ENCODE assay signal across 14 mouse cellular contexts in genomic region chr4:141669898-141670712, GRCm38 (mm10). TPM values are rescaled to one million over a fixed set of nuclear protein-coding genes. Genes with fewer than 3 reads are reported as not detected.
A peak's percentile ranks its signal among the peaks of the same experiment; 100 is the strongest.
DNase-seq lines count a peak whose midpoint lies in the region; ATAC-seq and TF ChIP-seq lines count a peak whose summit lies in the region.
"Had no signal": no experiment of that assay in that cellular context is flagged by ENCODE, and none has a peak within 500 bp of the region (broad histone marks: within the 10 kb centered on the region; RNA-seq: fewer than 3 reads in every experiment).

No protein-coding gene starts in this region.

- H3K4me2 ChIP-seq in lung, embryonic 14.5 days, result no peak overlapping the region
- H3K4me2 ChIP-seq in hindbrain, embryonic 14.5 days (replicated peaks), result no peak overlapping the region
- H3K4me2 ChIP-seq: limb, embryonic 13.5 days had no signal

- no peaks in the 10 kb centered on the region for H3K36me3 ChIP-seq in lung, embryonic 14.5 days (ENCODE audit: insufficient read depth)
- no peaks in the 10 kb centered on the region for H3K36me3 ChIP-seq in hindbrain, embryonic 14.5 days (replicated peaks; ENCODE audit: control insufficient read depth, insufficient read depth)
- H3K36me3 ChIP-seq: limb, embryonic 13.5 days had no signal

- H3K27ac ChIP-seq in lung, embryonic 14.5 days (ENCODE audit: low read depth), result no peak overlapping the region
- no peak overlapping the region for H3K27ac ChIP-seq in hindbrain, embryonic 14.5 days
- H3K27ac ChIP-seq: limb, embryonic 13.5 days had no signal

- TF ChIP-seq CTCF in lung, embryonic 14.5 days (IDR thresholded peaks at IDR 0.05; ENCODE audit: low read depth), result no peak

- no peak overlapping the region for H3K9ac ChIP-seq in lung, embryonic 14.5 days
- no peak overlapping the region for H3K9ac ChIP-seq in hindbrain, embryonic 14.5 days
- H3K9ac ChIP-seq: limb, embryonic 13.5 days had no signal

- H3K4me3 ChIP-seq in lung, embryonic 14.5 days (ENCODE audit: low read depth, low read length), result no peak overlapping the region
- no peak overlapping the region for H3K4me3 ChIP-seq in hindbrain, embryonic 14.5 days (replicated peaks; ENCODE audit: low read length)
- H3K4me3 ChIP-seq: limb, embryonic 13.5 days had no signal

- peak; percentile 81 to 90 for DNase-seq in adrenal gland, adult (ENCODE audit: inconsistent age in 2 of 2, low spot score in 1 of 2)
- no peak for DNase-seq in adrenal gland, postnatal 4 days (ENCODE audit: low spot score in 2 of 2)
- DNase-seq in urinary bladder, postnatal 14 days (ENCODE audit: low spot score), result peak; percentile 41
- no peak for DNase-seq in urinary bladder, adult 2 months (ENCODE audit: low spot score)
- peak; percentile 54 for DNase-seq in lung, embryonic 14.5 days
- DNase-seq in thymus, adult 18-20 months, result no peak
- DNase-seq in hindbrain, embryonic 14.5 days (ENCODE audit: low spot score), result no peak
- no peak for DNase-seq in MN1 (ENCODE audit: low spot score)
- DNase-seq: kidney, postnatal 25 days; right cerebral cortex, postnatal 14 days had no signal

- no peak for ATAC-seq in lung, embryonic 14.5 days (ENCODE audit: insufficient read depth)
- no peak for ATAC-seq in hindbrain, embryonic 14.5 days (ENCODE audit: low FRiP score)
- ATAC-seq: forebrain, embryonic 16.5 days had no signal

- H3K9me3 ChIP-seq in lung, embryonic 14.5 days (ENCODE audit: low read depth, low read length), result no peaks in the 10 kb centered on the region
- H3K9me3 ChIP-seq in hindbrain, embryonic 14.5 days (ENCODE audit: control insufficient read depth, low read length), result no peaks in the 10 kb centered on the region
- H3K9me3 ChIP-seq: limb, embryonic 13.5 days had no signal

- H3K27me3 ChIP-seq in lung, embryonic 14.5 days (ENCODE audit: insufficient read depth, low read length), result no peaks in the 10 kb centered on the region
- H3K27me3 ChIP-seq in hindbrain, embryonic 14.5 days (ENCODE audit: control insufficient read depth, insufficient read depth, low read length), result no peaks in the 10 kb centered on the region
- H3K27me3 ChIP-seq: limb, embryonic 13.5 days had no signal

- WGBS in lung, embryonic 14.5 days, result 72% methylated on average over 18 of the region's 18 CpGs
- WGBS in hindbrain, embryonic 14.5 days, result 85% methylated on average over 18 of the region's 18 CpGs

- no peaks in the 10 kb centered on the region for H3K4me1 ChIP-seq in lung, embryonic 14.5 days (ENCODE audit: insufficient read depth)
- H3K4me1 ChIP-seq in hindbrain, embryonic 14.5 days (replicated peaks; ENCODE audit: control insufficient read depth, insufficient read depth, low read length), result 0 out of 2 replicates have a peak, but pooled peaks cover under 1% of the 10 kb centered on the region

RNA-seq across cellular contexts. Expression of gene Plekhm2, which starts 5.4 kb away (rescaled TPM):
- 10 to 100 TPM; 55.5 to 60.5 TPM for total RNA-seq in adrenal gland, postnatal 4 days (2021)
- polyA plus RNA-seq in urinary bladder, adult 2 months (2012; rRNA removed), result 31.5 and 32.0 TPM in 2 replicates
- polyA plus RNA-seq in lung, embryonic 14.5 days (2014; fragmentation: Nextera tagmentation; extraction: Ambion mirVana), result 5.1 and 5.4 TPM in 2 replicates
- 3.9 and 4.4 TPM in 2 replicates for polyA plus RNA-seq in hindbrain, embryonic 14.5 days (2014; fragmentation: Nextera tagmentation; extraction: Ambion mirVana)

RNA-seq across cellular contexts. Expression of gene Rsc1a1, which starts 15.3 kb away (rescaled TPM):
- total RNA-seq in adrenal gland, postnatal 4 days (2021), result not detected
- 14.4 and 17.2 TPM in 2 replicates for polyA plus RNA-seq in urinary bladder, adult 2 months (2012; rRNA removed)
- 0.38 and 3.2 TPM in 2 replicates for polyA plus RNA-seq in lung, embryonic 14.5 days (2014; fragmentation: Nextera tagmentation; extraction: Ambion mirVana)
- polyA plus RNA-seq in hindbrain, embryonic 14.5 days (2014; fragmentation: Nextera tagmentation; extraction: Ambion mirVana), result 0.29 TPM in 1 of 2 replicates, not detected in the other
- polyA plus RNA-seq: heart, postnatal 0 days; midbrain, postnatal 0 days had no signal

RNA-seq across cellular contexts. Expression of gene Slc25a34, which starts 46.5 kb away (rescaled TPM):
- 1 to 10 TPM; 7.4 to 9.5 TPM for total RNA-seq in adrenal gland, postnatal 4 days (2021)
- polyA plus RNA-seq in urinary bladder, adult 2 months (2012; rRNA removed), result 0.10 and 0.14 TPM in 2 replicates
- polyA plus RNA-seq in lung, embryonic 14.5 days (2014; fragmentation: Nextera tagmentation; extraction: Ambion mirVana), result not detected in 2 replicates
- not detected in 2 replicates for polyA plus RNA-seq in hindbrain, embryonic 14.5 days (2014; fragmentation: Nextera tagmentation; extraction: Ambion mirVana)
- polyA plus RNA-seq: limb, embryonic 13.5 days had no signal

RNA-seq across cellular contexts. Expression of gene Tmem82, which starts 51.7 kb away (rescaled TPM):
- total RNA-seq in adrenal gland, postnatal 4 days (2021), result 1 to 10 TPM; 3.7 to 3.8 TPM
- 0.87 and 0.94 TPM in 2 replicates for polyA plus RNA-seq in urinary bladder, adult 2 months (2012; rRNA removed)
- polyA plus RNA-seq in lung, embryonic 14.5 days (2014; fragmentation: Nextera tagmentation; extraction: Ambion mirVana), result 0.38 and 0.50 TPM in 2 replicates
- polyA plus RNA-seq in hindbrain, embryonic 14.5 days (2014; fragmentation: Nextera tagmentation; extraction: Ambion mirVana), result 0.17 TPM in 1 of 2 replicates, not detected in the other

RNA-seq across cellular contexts. Expression of gene Ddi2, which starts 53.1 kb away (rescaled TPM):
- total RNA-seq in adrenal gland, postnatal 4 days (2021), result 10 to 100 TPM; 51.8 to 56.0 TPM
- polyA plus RNA-seq in urinary bladder, adult 2 months (2012; rRNA removed), result 38.9 and 40.9 TPM in 2 replicates
- 19.8 and 21.5 TPM in 2 replicates for polyA plus RNA-seq in lung, embryonic 14.5 days (2014; fragmentation: Nextera tagmentation; extraction: Ambion mirVana)
- 12.0 and 12.1 TPM in 2 replicates for polyA plus RNA-seq in hindbrain, embryonic 14.5 days (2014; fragmentation: Nextera tagmentation; extraction: Ambion mirVana)

Comparison
In these comparisons a context has a peak if more than half of its experiments do, and no peak if none do; other contexts are left out.
1. DNase-seq: peak in adrenal gland, adult (2 of 2), urinary bladder, postnatal 14 days (single experiment) and lung, embryonic 14.5 days (single experiment); none in adrenal gland, postnatal 4 days (0 of 2), urinary bladder, adult 2 months (single experiment), thymus, adult 18-20 months (0 of 2), hindbrain, embryonic 14.5 days (single experiment) and MN1 (single experiment).